Mouse (Mus musculus): ENCODE measurements around the gene Hdlbp. TPM values are rescaled to one million over a fixed set of nuclear protein-coding genes. Genes with fewer than 3 reads are reported as not detected.

Gene Hdlbp
- polyA plus RNA-seq, 1 experiment from 2014 or later, result 72.5 TPM

Other genes with a start within 250 kb of the Hdlbp start
- 12.1 and 12.7 TPM in 2 replicates for gene Sned1, start 243.0 kb downstream of the Hdlbp start, polyA plus RNA-seq (2015; fragmentation: Nextera tagmentation; extraction: Ambion mirVana)
- 33.5 and 33.7 TPM in 2 replicates for gene Mterf4, start 172.9 kb downstream of the Hdlbp start, polyA plus RNA-seq (2015; fragmentation: Nextera tagmentation; extraction: Ambion mirVana)
- 47.9 and 56.0 TPM in 2 replicates for gene Ppp1r7, start 136.0 kb downstream of the Hdlbp start, polyA plus RNA-seq (2015; fragmentation: Nextera tagmentation; extraction: Ambion mirVana)
- gene Pask, start 135.3 kb downstream of the Hdlbp start, polyA plus RNA-seq (2015; fragmentation: Nextera tagmentation; extraction: Ambion mirVana), result 5.2 and 6.4 TPM in 2 replicates
- 1.1 and 1.7 TPM in 2 replicates for gene Ano7, start 104.9 kb downstream of the Hdlbp start, polyA plus RNA-seq (2015; fragmentation: Nextera tagmentation; extraction: Ambion mirVana)
- gene Farp2, start 33.3 kb upstream of the Hdlbp start, polyA plus RNA-seq (2015; fragmentation: Nextera tagmentation; extraction: Ambion mirVana), result 3.5 and 4.4 TPM in 2 replicates
- 347 and 377 TPM in 2 replicates for gene Stk25, start 179.8 kb upstream of the Hdlbp start, polyA plus RNA-seq (2015; fragmentation: Nextera tagmentation; extraction: Ambion mirVana)
- 102 and 109 TPM in 2 replicates for gene Bok, start 206.8 kb upstream of the Hdlbp start, polyA plus RNA-seq (2015; fragmentation: Nextera tagmentation; extraction: Ambion mirVana)